Mouse (Mus musculus) adrenal gland, postnatal 36 days (tissue): Measurements from ENCODE around the gene Galnt12. TPM values are rescaled to one million over a fixed set of nuclear protein-coding genes. Genes with fewer than 3 reads are reported as not detected.

Experiments used
- DNase-seq, 2 experiments: peaks; one replicate each; pipeline ENCODE4 v3.0.0; 2021; ENCODE audit warnings: mixed read lengths in 1 of 2
- total RNA-seq, 2 experiments: library from RNA; stranded (reverse); gene quantifications; 2 replicates each; pipeline ENCODE4 v1.2.3; 2021

The Galnt12 gene
- total RNA-seq, 2 experiments from 2014 or later = 0.56 to 0.69 TPM

DNA sequence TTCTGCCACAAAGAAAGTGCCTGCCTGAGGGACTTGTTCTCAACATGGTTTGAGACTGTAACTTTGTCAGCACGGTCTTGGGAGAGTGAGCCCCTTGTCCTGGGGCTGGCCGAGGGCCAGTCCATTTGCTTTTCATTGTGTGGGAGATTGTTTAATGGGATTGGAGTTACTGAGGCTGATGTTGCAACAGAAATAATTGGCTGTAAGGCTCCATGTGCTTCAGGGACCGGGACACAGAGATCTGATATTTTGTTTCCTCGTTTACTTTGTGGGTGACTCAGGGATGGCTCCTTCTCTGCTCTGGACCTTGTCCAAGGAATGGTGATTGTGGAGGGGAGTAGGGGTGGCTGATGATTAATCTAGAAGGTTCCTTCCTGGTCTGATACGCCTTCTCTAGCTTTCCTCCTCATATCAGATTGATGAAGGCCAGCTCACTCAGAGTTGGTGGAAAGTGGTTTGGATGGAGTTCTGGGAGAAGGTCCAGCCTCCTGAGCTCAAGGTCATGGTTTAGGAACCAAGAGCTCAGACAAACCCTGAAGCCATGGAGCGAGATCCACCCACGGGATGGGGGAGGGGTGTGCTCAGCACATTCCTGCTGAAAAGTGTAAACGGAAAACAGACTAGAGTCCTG lies 60.0 kb downstream of the Galnt12 start:
- DNase-seq = peak; percentile 51 to 69

DNA sequence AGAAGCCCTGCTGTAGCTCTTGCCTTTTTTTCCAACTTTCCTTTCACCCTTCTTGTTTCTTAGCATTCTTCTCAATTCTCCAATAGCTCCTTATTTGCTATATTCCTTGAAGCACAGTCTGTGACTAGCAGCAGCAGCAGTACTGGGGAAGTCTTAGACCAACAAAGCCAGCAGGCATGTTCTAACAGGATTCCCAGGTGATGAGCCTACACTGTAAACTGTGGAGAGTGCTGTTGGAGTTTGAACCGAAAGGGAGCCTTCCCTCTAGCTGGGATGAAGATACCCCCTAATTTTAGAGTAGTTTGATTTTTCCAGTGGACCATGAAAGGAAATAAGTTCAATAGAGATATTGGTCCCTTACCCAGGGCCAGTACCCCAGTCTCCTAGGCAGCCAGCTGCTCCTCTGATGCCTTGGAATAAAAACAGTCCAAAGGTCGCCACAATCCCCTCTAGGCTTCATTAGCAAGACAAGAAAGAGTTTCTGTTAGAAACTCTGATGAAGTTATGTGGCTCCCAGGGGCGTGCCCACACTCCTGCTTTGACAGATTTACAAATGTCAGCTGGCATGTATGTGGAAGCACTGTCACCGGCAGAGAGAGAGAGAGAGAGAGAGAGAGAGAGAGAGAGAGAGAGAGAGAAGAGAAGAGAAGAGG lies 69.5 kb downstream of the Galnt12 start:
- DNase-seq = no peak

DNA sequence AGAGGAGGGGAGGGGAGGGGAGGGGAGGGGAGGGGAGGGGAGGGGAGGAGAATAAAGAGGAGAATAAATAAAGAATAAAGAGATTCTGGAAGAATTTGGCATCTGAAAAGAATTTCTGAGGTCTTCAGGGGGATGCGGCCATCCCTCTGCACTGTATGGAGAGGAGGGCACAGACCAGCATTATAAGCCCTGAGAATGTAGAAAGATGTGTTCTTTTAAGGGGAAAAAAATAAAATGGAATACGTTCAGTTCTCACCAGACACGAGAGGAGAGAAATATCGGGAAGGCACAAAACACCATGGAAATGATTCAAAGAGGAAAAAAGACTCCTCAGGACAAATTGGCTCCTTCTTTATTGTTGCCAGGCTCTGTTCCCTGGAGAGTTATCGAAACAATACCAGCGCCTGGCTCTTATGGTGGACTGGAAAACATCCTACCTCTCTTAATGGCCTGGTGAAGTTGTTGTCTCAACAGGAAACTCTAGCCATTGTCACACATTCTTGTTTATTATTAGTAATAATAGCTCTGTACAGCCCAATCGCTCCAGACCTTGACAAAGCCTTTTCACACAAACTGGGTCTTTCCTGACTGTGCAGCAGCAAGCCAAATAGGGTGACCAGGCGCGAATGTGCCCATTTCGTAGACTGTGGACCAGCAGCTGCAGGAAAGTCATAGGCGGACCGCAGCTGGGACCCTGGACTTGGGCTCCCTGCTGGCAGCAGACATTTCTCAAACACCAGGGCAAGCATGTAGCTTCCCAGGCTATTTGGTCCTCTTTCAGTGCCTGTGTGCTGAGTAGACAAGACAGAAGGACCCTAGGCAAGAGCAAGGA lies 70.3 kb downstream of the Galnt12 start:
- no peak for DNase-seq

DNA sequence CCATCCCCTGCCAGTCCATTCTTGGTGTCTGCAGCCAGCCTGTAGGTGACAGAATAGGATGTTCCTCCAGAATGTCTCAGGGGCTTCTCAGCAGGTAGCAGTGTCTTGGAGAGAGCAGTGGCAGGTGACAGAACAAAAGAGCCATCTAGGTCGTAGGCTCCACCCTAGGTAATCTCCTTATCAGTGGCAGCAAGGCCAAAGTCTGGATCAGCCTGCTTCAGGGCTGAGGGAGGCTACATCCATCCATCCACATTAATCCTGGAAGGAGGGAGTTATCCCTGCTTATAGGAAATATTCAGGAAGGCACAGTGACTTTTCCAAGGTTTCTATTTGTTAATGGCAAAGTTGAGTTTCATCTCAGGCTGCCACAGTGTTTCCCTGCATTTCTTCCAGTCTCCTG lies 80.6 kb downstream of the Galnt12 start:
- no peak for DNase-seq

Other genes starting within 250 kb of the Galnt12 start
- under 1 TPM in 1 of 2 experiments, not detected in 1; 0.20 TPM for gene Gabbr2, start 100.0 kb upstream of the Galnt12 start, total RNA-seq
- gene Anks6, start 34.5 kb upstream of the Galnt12 start, total RNA-seq = 1 to 10 TPM; 3.5 to 5.2 TPM
- gene Col15a1, start 116.3 kb downstream of the Galnt12 start, total RNA-seq = 10 to 100 TPM; 27.5 to 80.0 TPM